Mouse (Mus musculus) kidney, postnatal 0 days (tissue): ENCODE data around the gene Ncoa7. TPM values are rescaled to one million over a fixed set of nuclear protein-coding genes. Genes with fewer than 3 reads are reported as not detected.

Experiments
- ATAC-seq: fragments of 200-750 bp; cut with Nextera tagmentation; replicated peaks from 2 replicates; pipeline ENCODE4 v1.8.0; 2017; ENCODE audit warnings: low read depth, moderate number of reproducible peaks, moderate TSS enrichment, moderate library complexity; ENCODE audit not compliant: low FRiP score
- DNase-seq: peaks from one replicate; pipeline ENCODE4 v3.0.0-alpha.2; 2016; ENCODE audit warnings: low spot score
- H3K27ac ChIP-seq: fragments of 300-500 bp; sonication (generic); 2 replicates; pipeline ENCODE4 v1.5.1; 2014; ENCODE audit warnings: mild to moderate bottlenecking
- H3K27me3 ChIP-seq: fragments of 300-500 bp; sonication (generic); 2 replicates; pipeline ENCODE4 v1.6.1; 2014; ENCODE audit warnings: low read length, mixed read lengths; ENCODE audit not compliant: insufficient read depth
- H3K36me3 ChIP-seq: fragments of 300-500 bp; sonication (generic); 2 replicates; pipeline ENCODE4 v1.6.1; 2014; ENCODE audit warnings: low read length, mixed read lengths; ENCODE audit not compliant: insufficient read depth
- H3K4me1 ChIP-seq: fragments of 300-500 bp; sonication (generic); replicated peaks from 2 replicates; pipeline ENCODE4 v1.6.1; 2014; ENCODE audit warnings: antibody characterized with exemption, low read length, mixed read lengths; ENCODE audit not compliant: insufficient read depth
- H3K4me2 ChIP-seq: fragments of 300-500 bp; sonication (generic); 2 replicates; pipeline ENCODE4 v1.6.1; 2014; ENCODE audit warnings: mild to moderate bottlenecking, low read length, moderate library complexity, mixed read lengths
- H3K4me3 ChIP-seq: fragments of 300-500 bp; sonication (generic); replicated peaks from 2 replicates; pipeline ENCODE4 v1.5.1; 2014; ENCODE audit warnings: low read depth, low read length
- H3K9ac ChIP-seq: fragments of 300-500 bp; sonication (generic); 2 replicates; pipeline ENCODE4 v1.6.1; 2014; ENCODE audit warnings: low read depth, low read length
- H3K9me3 ChIP-seq: fragments of 300-500 bp; sonication (generic); replicated peaks from 2 replicates; pipeline ENCODE4 v1.6.1; 2016; ENCODE audit warnings: low read length, inconsistent platforms, mixed read lengths
- CTCF ChIP-seq: IDR thresholded peaks from 2 replicates; pipeline ENCODE4 v1.5.1; 2016; ENCODE audit warnings: antibody characterized with exemption, low read depth, mild to moderate bottlenecking, moderate library complexity
- WGBS: fragments of 180-500 bp; shearing (Covaris S2); extraction: QIAGEN DNeasy Blood & Tissue Kit; methylation state at CpG from one replicate; pipeline ENCODE4 v1.1.7; 2014; 5-methylcytosine and 5-hydroxymethylcytosine counted together
- polyA plus RNA-seq: library from polyadenylated mRNA; unstranded; fragments of >200 nt; fragmentation: Nextera tagmentation; extraction: Ambion mirVana; gene quantifications from 2 replicates; pipeline ENCODE4 v1.2.1, GENCODE M21; 2015

Gene Ncoa7
- polyA plus RNA-seq, 1 experiment from 2014 or later, result 19.6 TPM

- no peak overlapping the region for H3K27ac ChIP-seq
- no peaks in the 10 kb centered on the region for H3K36me3 ChIP-seq
- H3K9me3 ChIP-seq, result no peaks in the 10 kb centered on the region
- DNase-seq (no peak), ATAC-seq (no peak)
- WGBS, result 90% methylated on average over 4 of the region's 4 CpGs
- TF ChIP-seq CTCF, result no peak
- H3K9ac ChIP-seq, result no peak overlapping the region
- H3K27me3 ChIP-seq, result no peaks in the 10 kb centered on the region
- H3K4me1 ChIP-seq, result no peaks in the 10 kb centered on the region
- no peak overlapping the region for H3K4me2 ChIP-seq
- no peak overlapping the region for H3K4me3 ChIP-seq
These were observed 51.5 kb downstream of the Ncoa7 start for GRCm38 (mm10) chr10:30751586-30751985.

GRCm38 (mm10) chr10:30749807-30750206 lies 53.3 kb downstream of the Ncoa7 start:
- Histone ChIP-seq H3K4me2 (no peak overlapping the region), H3K9ac (no peak overlapping the region), H3K27me3 (no peaks in the 10 kb centered on the region), H3K36me3 (no peaks in the 10 kb centered on the region), H3K4me3 (no peak overlapping the region), H3K27ac (no peak overlapping the region), H3K9me3 (no peaks in the 10 kb centered on the region), H3K4me1 (no peaks in the 10 kb centered on the region)
- TF ChIP-seq CTCF, result no peak
- no peak for DNase-seq
- WGBS, result 95% methylated on average over 4 of the region's 4 CpGs
- ATAC-seq, result no peak

GRCm38 (mm10) chr10:30745238-30745974 lies 57.7 kb downstream of the Ncoa7 start:
- 87% methylated on average over 3 of the region's 3 CpGs for WGBS
- no peak overlapping the region for H3K27ac ChIP-seq
- TF ChIP-seq CTCF, result no peak
- H3K4me2 ChIP-seq, result no peak overlapping the region
- no peaks in the 10 kb centered on the region for H3K4me1 ChIP-seq
- H3K9ac ChIP-seq, result no peak overlapping the region
- no peaks in the 10 kb centered on the region for H3K27me3 ChIP-seq
- H3K36me3 ChIP-seq, result no peaks in the 10 kb centered on the region
- H3K4me3 ChIP-seq, result no peak overlapping the region
- peak; percentile 44 for DNase-seq
- peak; percentile 91 for ATAC-seq
- no peaks in the 10 kb centered on the region for H3K9me3 ChIP-seq

- no peak overlapping the region for H3K27ac ChIP-seq
- no peak overlapping the region for H3K9ac ChIP-seq
- no peaks in the 10 kb centered on the region for H3K4me1 ChIP-seq
- ATAC-seq (no peak), DNase-seq (no peak)
- no peak for TF ChIP-seq CTCF
- H3K27me3 ChIP-seq, result no peaks in the 10 kb centered on the region
- H3K9me3 ChIP-seq, result no peaks in the 10 kb centered on the region
- no peak overlapping the region for H3K4me3 ChIP-seq
- H3K4me2 ChIP-seq, result no peak overlapping the region
- no peaks in the 10 kb centered on the region for H3K36me3 ChIP-seq
These were observed 59.9 kb downstream of the Ncoa7 start for GRCm38 (mm10) chr10:30743275-30743674.

- H3K36me3 ChIP-seq, result no peaks in the 10 kb centered on the region
- TF ChIP-seq CTCF, result no peak
- DNase-seq, result no peak
- H3K4me3 ChIP-seq, result no peak overlapping the region
- H3K4me2 ChIP-seq, result no peak overlapping the region
- WGBS, result 88% methylated on average over 3 of the region's 3 CpGs
- H3K9ac ChIP-seq, result no peak overlapping the region
- H3K4me1 ChIP-seq, result no peaks in the 10 kb centered on the region
- no peak overlapping the region for H3K27ac ChIP-seq
- no peaks in the 10 kb centered on the region for H3K9me3 ChIP-seq
- no peaks in the 10 kb centered on the region for H3K27me3 ChIP-seq
- ATAC-seq, result no peak
These were observed 64.7 kb downstream of the Ncoa7 start for GRCm38 (mm10) chr10:30738403-30738802.

GRCm38 (mm10) chr10:30737323-30737722 lies 65.8 kb downstream of the Ncoa7 start:
- H3K27me3 ChIP-seq, result no peaks in the 10 kb centered on the region
- H3K4me3 ChIP-seq, result no peak overlapping the region
- H3K9ac ChIP-seq, result no peak overlapping the region
- no peaks in the 10 kb centered on the region for H3K4me1 ChIP-seq
- H3K27ac ChIP-seq, result no peak overlapping the region
- no peak for TF ChIP-seq CTCF
- no peak overlapping the region for H3K4me2 ChIP-seq
- H3K36me3 ChIP-seq, result no peaks in the 10 kb centered on the region
- H3K9me3 ChIP-seq, result no peaks in the 10 kb centered on the region
- WGBS, result 90% methylated on average over 2 of the region's 2 CpGs
- DNase-seq (no peak), ATAC-seq (no peak)
